Mouse (Mus musculus): ENCODE results near the gene Itpr2.

DNA sequence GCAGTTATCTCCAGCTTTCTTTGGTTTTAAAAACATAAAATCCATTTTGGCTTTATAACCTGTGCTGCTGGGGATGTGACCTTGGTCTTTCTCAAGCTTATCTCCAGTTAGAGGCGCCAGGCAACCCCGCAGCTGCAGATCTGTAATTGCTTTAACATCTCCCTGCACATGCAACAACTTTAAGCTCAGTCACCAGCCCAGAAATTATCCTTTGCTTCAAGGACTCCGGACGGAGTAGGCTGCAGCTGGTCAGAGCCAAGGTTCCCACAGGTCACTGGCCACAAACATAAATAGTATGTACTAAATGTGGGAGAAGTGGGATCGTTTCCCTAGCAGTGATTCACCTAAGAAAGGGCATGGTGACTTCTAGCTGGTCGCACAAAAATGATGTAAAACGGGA is 179.5 kb downstream of the Itpr2 start:
- TF ChIP-seq CTCF (IDR thresholded peaks at IDR 0.05; ENCODE audit: low read depth, low read length) (no peak), POLR2AphosphoS5 (IDR thresholded peaks at IDR 0.05; ENCODE audit: insufficient replicate concordance, low read depth, low read length) (no peak), TAL1 (conservative IDR thresholded peaks at IDR 0.05; ENCODE audit: low read depth, low read length) (no peak), GATA1 (IDR thresholded peaks at IDR 0.05; ENCODE audit: borderline replicate concordance, low read length) (no peak), GATA2 (IDR thresholded peaks at IDR 0.05; ENCODE audit: borderline replicate concordance, low read depth, low read length) (no peak)

Measured in G1E (cell line).